Comparison of ENCODE assay signal across 8 mouse cellular contexts in genomic region chr8:107881851-107882250, GRCm38 (mm10).
A peak's percentile ranks its signal among the peaks of the same experiment; 100 is the strongest.
DNase-seq lines count a peak whose midpoint lies in the region; ATAC-seq and TF ChIP-seq lines count a peak whose summit lies in the region.

No protein-coding gene starts in this region.

- no peak overlapping the region for H3K9ac ChIP-seq in midbrain, embryonic 11.5 days (ENCODE audit: low read length)

- H3K27me3 ChIP-seq in midbrain, embryonic 11.5 days (ENCODE audit: control insufficient read depth, insufficient read depth, low read length), result no peaks in the 10 kb centered on the region; the same call in 1 of the 2 replicates
- H3K27me3 ChIP-seq in midbrain, embryonic 10.5 days (ENCODE audit: low read depth, poor library complexity, severe bottlenecking), result peaks cover 13% of the 10 kb centered on the region

- no peak for ATAC-seq in midbrain, embryonic 11.5 days (ENCODE audit: low FRiP score)

- DNase-seq in midbrain, embryonic 11.5 days (ENCODE audit: low spot score, missing footprints), result peak; percentile 96
- no peak for DNase-seq in midbrain, embryonic 10.5 days (ENCODE audit: low spot score)
- peak; percentile 90 for DNase-seq in brain, embryonic 14.5 days (ENCODE audit: low read depth)
- peak; percentile 27 to 88 for DNase-seq in frontal cortex, adult 2 months (ENCODE audit: extremely low spot score in 1 of 2, low spot score in 1 of 2)
- DNase-seq in kidney, postnatal 36 days, result peak; percentile 34 to 82
- peak; percentile 28 to 30 for DNase-seq in lung, adult 18-20 months
- peak; percentile 56 for DNase-seq in retina, postnatal 7 days (ENCODE audit: low read depth, low spot score)
- no peak for DNase-seq in natural killer cell, adult 2 months (ENCODE audit: low spot score in 2 of 2)

- H3K36me3 ChIP-seq in midbrain, embryonic 11.5 days (ENCODE audit: control insufficient read depth, insufficient read depth, low read length), result no peaks in the 10 kb centered on the region
- no peaks in the 10 kb centered on the region for H3K36me3 ChIP-seq in midbrain, embryonic 10.5 days

- peak; percentile 82; the same call in 1 of the 2 replicates for TF ChIP-seq CTCF in brain, embryonic 14.5 days (IDR thresholded peaks at IDR 0.05; ENCODE audit: borderline replicate concordance, extremely low read depth, insufficient read depth, insufficient read length)

- no peak overlapping the region for H3K4me3 ChIP-seq in midbrain, embryonic 11.5 days (ENCODE audit: low read depth, low read length)
- H3K4me3 ChIP-seq in midbrain, embryonic 10.5 days, result no peak overlapping the region

- no peak overlapping the region for H3K4me2 ChIP-seq in midbrain, embryonic 11.5 days

- TF ChIP-seq POLR2A in brain, embryonic 14.5 days (IDR thresholded peaks at IDR 0.05; ENCODE audit: borderline replicate concordance, extremely low read depth, insufficient read depth, insufficient read length, poor library complexity, severe bottlenecking), result no peak

- H3K4me1 ChIP-seq in midbrain, embryonic 11.5 days (ENCODE audit: control insufficient read depth, insufficient read depth, low read length), result peaks cover 10% of the 10 kb centered on the region; the same call in 1 of the 2 replicates
- peaks cover 28% of the 10 kb centered on the region for H3K4me1 ChIP-seq in midbrain, embryonic 10.5 days

- WGBS in midbrain, embryonic 11.5 days, result 22% methylated on average over 7 of the region's 7 CpGs
- 35% methylated on average over 7 of the region's 7 CpGs for WGBS in midbrain, embryonic 10.5 days

- H3K9me3 ChIP-seq in midbrain, embryonic 11.5 days (ENCODE audit: control insufficient read depth, low read length), result peaks cover 2% of the 10 kb centered on the region; the same call in 1 of the 2 replicates
- no peaks in the 10 kb centered on the region for H3K9me3 ChIP-seq in midbrain, embryonic 10.5 days (replicated peaks)

- H3K27ac ChIP-seq in midbrain, embryonic 11.5 days (ENCODE audit: low read depth, low read length), result no peak overlapping the region
- no peak overlapping the region for H3K27ac ChIP-seq in midbrain, embryonic 10.5 days (replicated peaks)

Comparison
In these comparisons a context has a peak if more than half of its experiments do, and no peak if none do; other contexts are left out.
1. DNase-seq: peak in midbrain, embryonic 11.5 days (single experiment), brain, embryonic 14.5 days (single experiment), frontal cortex, adult 2 months (2 of 2), kidney, postnatal 36 days (2 of 2), lung, adult 18-20 months (2 of 2) and retina, postnatal 7 days (single experiment); none in midbrain, embryonic 10.5 days (single experiment) and natural killer cell, adult 2 months (0 of 2).